1 mouse cellular context compared by ENCODE assay signal in the genomic region with DNA sequence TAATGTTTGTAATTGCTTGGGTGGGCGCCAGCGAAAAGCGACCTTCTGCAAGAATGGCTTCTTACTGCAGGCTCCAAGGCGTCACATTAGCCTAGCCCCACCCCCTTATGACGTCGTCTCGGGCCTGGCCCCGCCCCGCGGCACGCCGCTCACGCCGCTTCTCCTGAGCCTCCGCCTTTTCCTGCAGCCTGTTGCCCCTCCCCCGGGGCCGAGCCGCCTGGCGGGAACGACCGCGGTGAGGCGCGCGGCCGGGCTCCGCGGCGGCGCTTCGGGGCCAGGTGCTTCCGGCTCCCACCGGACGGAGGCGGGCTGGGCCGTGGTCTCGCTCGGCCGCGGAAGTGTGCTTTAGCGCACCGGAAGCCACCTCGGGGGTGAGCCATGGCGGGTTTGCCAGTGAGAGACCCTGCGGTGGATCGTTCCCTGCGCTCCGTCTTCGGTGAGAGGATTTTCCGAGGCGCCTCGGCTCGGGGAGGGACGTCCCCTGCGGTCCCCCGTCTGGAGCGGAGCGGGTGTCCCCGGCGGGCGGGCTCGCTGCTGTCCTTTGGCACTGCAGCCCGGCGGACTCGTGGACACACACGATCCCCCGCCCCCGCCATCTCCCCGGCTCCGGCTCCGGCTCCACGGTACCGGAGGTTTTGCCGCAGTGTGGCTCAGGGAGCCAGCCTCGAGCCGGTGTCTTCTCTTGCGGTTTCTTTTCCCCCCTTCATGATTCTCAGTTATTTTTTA.
TF ChIP-seq lines count a peak whose summit lies in the region.

A gene (plus strand): TSS at position 201 of the 726 bp plus-strand sequence.

TF ChIP-seq in MEL, 35 proteins besides CTCF, POLR2A, EP300 and RAD21 (continued from another document):
- TF ChIP-seq MXI1 (IDR thresholded peaks at IDR 0.05; ENCODE audit: low read depth, low read length) (peak; percentile 76), JUND (IDR thresholded peaks at IDR 0.05; ENCODE audit: low read depth, low read length) (no peak), NELFE (IDR thresholded peaks at IDR 0.05; ENCODE audit: low read depth, low read length) (peak; percentile 86), MAFK (IDR thresholded peaks at IDR 0.05; ENCODE audit: borderline replicate concordance, low read depth, low read length) (no peak), E2F4 (IDR thresholded peaks at IDR 0.05; ENCODE audit: borderline replicate concordance, low read depth, low read length) (peak; percentile 96; the same call in 1 of the 2 replicates), MAX (IDR thresholded peaks at IDR 0.05; ENCODE audit: low read length) (peak; percentile 18; the same call in 1 of the 2 replicates), TAL1 (IDR thresholded peaks at IDR 0.05; ENCODE audit: low read length) (no peak; the same call in 1 of the 2 replicates)
